Mouse (Mus musculus) G1E (cell line): ENCODE measurements at regions not wholly inside any gene's neighbourhood (a gene's known extent, or its start where the extent isn't known, plus 50 kb on each side); places are given as distances from the start of the nearest gene placed in this dataset.

Source experiments
- CTCF ChIP-seq: IDR thresholded peaks from 2 replicates; pipeline ENCODE4 v1.5.1; 2012; ENCODE audit warnings: low read depth, low read length, inconsistent platforms, mixed read lengths
- GATA1 ChIP-seq: IDR thresholded peaks from 2 replicates; pipeline ENCODE4 v1.6.1; 2012; ENCODE audit warnings: borderline replicate concordance, low read length, inconsistent platforms, mixed read lengths
- TAL1 ChIP-seq: conservative IDR thresholded peaks from 2 replicates; pipeline ENCODE4 v1.6.1; 2012; ENCODE audit warnings: low read depth, low read length, inconsistent platforms, mixed read lengths

DNA sequence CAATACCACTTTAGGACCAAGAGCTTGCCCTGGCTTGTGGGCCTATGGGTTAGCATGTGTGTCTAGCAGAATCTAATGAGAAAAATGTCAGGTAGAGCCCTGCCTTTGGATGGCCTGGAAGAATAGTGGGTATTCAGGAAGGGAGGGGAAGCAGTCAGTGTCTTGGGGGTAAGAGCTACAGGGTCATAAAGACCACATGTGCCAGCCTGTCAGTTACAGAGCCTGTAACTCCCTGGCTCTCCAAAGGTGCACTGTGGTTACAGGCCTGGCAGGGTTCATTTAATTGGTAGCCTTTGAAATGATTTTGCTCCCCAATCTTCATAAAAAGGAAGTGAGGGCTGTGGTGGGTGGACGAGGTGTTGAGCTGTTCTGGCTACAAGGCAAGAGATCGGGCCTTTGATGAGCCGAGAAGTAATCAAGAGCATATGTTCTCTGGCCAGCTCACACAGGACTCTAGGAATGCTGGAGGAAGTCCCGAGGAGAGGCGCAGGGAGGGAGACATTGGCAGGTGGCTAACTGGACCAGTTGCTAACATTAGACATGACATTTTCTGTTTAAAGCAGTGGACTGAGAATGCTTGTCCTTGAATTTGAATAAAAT is 326.9 kb downstream of the Fam49a start:
- TF ChIP-seq GATA1 (no peak), CTCF (no peak), TAL1 (no peak)
